30 mouse cellular contexts compared by ENCODE assay signal in genomic region chr5:54763019-54763418, GRCm38 (mm10).
DNase-seq lines count a peak whose midpoint lies in the region; ATAC-seq lines count a peak whose summit lies in the region.
"Had no signal": no experiment of that assay in that cellular context is flagged by ENCODE, and none has a peak within 500 bp of the region (broad histone marks: within the 10 kb centered on the region; RNA-seq: fewer than 3 reads in every experiment).

No protein-coding gene starts in this region.

- H3K27me3 ChIP-seq in forebrain, embryonic 13.5 days = no peaks in the 10 kb centered on the region
- H3K27me3 ChIP-seq in forebrain, embryonic 10.5 days (ENCODE audit: poor library complexity, severe bottlenecking) = peaks cover 10% of the 10 kb centered on the region
- H3K27me3 ChIP-seq: CH12.LX; hindbrain, embryonic 12.5 days; limb, embryonic 15.5 days; liver, embryonic 13.5 days; neural tube, embryonic 13.5 days had no signal

- H3K36me3 ChIP-seq in forebrain, embryonic 13.5 days (ENCODE audit: poor library complexity, severe bottlenecking) = no peaks in the 10 kb centered on the region
- no peaks in the 10 kb centered on the region for H3K36me3 ChIP-seq in forebrain, embryonic 10.5 days (replicated peaks)
- H3K36me3 ChIP-seq: hindbrain, embryonic 12.5 days; limb, embryonic 10.5 days; limb, embryonic 15.5 days; liver, embryonic 13.5 days; neural tube, embryonic 13.5 days had no signal

- H3K27ac ChIP-seq in forebrain, embryonic 13.5 days = no peak overlapping the region
- no peak overlapping the region for H3K27ac ChIP-seq in forebrain, embryonic 10.5 days
- H3K27ac ChIP-seq: gastrocnemius, adult 2 months; hindbrain, embryonic 12.5 days; limb, embryonic 10.5 days; limb, embryonic 15.5 days; liver, embryonic 13.5 days; macrophage; neural tube, embryonic 13.5 days had no signal

- no peak for DNase-seq in forebrain, embryonic 10.5 days (ENCODE audit: extremely low spot score, low spot score)
- peak; percentile 1 for DNase-seq in retina, postnatal 1 day
- no peak for DNase-seq in retina, embryonic 14.5 days (ENCODE audit: low spot score)
- DNase-seq in ZHBTc4 (ENCODE audit: low read depth, low spot score) = peak; percentile 64
- DNase-seq: adrenal gland, adult 8-10 months; B cell, adult 2 months; cerebellum, adult 9-10 months; cerebellum, postnatal 36 days; gastrocnemius, adult 2 months; gastrocnemius, postnatal 36 days; heart, adult 18-20 months; heart, postnatal 36 days; kidney, adult 9 months; kidney, postnatal 10 days; liver, embryonic 13.5 days; lung, adult 2 months; lung, postnatal 10 days; right cerebral cortex, postnatal 14 days; thymus, postnatal 4 days had no signal

- WGBS in forebrain, embryonic 13.5 days = 9% methylated on average over 1 of the region's 1 CpGs
- 14% methylated on average over 1 of the region's 1 CpGs for WGBS in forebrain, embryonic 10.5 days

- no peaks in the 10 kb centered on the region for H3K9me3 ChIP-seq in forebrain, embryonic 13.5 days (replicated peaks)
- H3K9me3 ChIP-seq in forebrain, embryonic 10.5 days = no peaks in the 10 kb centered on the region
- H3K9me3 ChIP-seq: hindbrain, embryonic 12.5 days; limb, embryonic 10.5 days; limb, embryonic 15.5 days; liver, embryonic 13.5 days; neural tube, embryonic 13.5 days had no signal

- ATAC-seq in forebrain, embryonic 13.5 days = peak; percentile 66; the same call in 1 of the 2 replicates
- no peak for ATAC-seq in CD4-positive, CD25-positive, alpha-beta regulatory T cell, adult 4 months
- ATAC-seq: activated CD4-positive, CD25-positive, alpha-beta regulatory T cell, adult 4 months; intestine, postnatal 0 days had no signal

- no peak overlapping the region for H3K4me3 ChIP-seq in forebrain, embryonic 13.5 days
- H3K4me3 ChIP-seq in forebrain, embryonic 10.5 days = no peak overlapping the region
- H3K4me3 ChIP-seq: gastrocnemius, adult 2 months; hindbrain, embryonic 12.5 days; limb, embryonic 10.5 days; limb, embryonic 15.5 days; liver, embryonic 13.5 days; neural tube, embryonic 13.5 days had no signal

- H3K4me2 ChIP-seq in forebrain, embryonic 13.5 days = no peak overlapping the region
- H3K4me2 ChIP-seq: heart, embryonic 11.5 days; hindbrain, embryonic 12.5 days; limb, embryonic 15.5 days; liver, embryonic 13.5 days; neural tube, embryonic 13.5 days had no signal

- H3K9ac ChIP-seq in forebrain, embryonic 13.5 days = no peak overlapping the region
- H3K9ac ChIP-seq: hindbrain, embryonic 12.5 days; limb, embryonic 15.5 days; liver, embryonic 13.5 days; neural tube, embryonic 13.5 days had no signal

- no peaks in the 10 kb centered on the region for H3K4me1 ChIP-seq in forebrain, embryonic 13.5 days
- H3K4me1 ChIP-seq in forebrain, embryonic 10.5 days = no peaks in the 10 kb centered on the region
- H3K4me1 ChIP-seq: hindbrain, embryonic 12.5 days; limb, embryonic 10.5 days; limb, embryonic 15.5 days; liver, embryonic 13.5 days; neural tube, embryonic 13.5 days had no signal

Comparison
In these comparisons a context has a peak if more than half of its experiments do, and no peak if none do; other contexts are left out.
1. DNase-seq: peak in retina, postnatal 1 day (single experiment) and ZHBTc4 (single experiment); none in forebrain, embryonic 10.5 days (single experiment) and retina, embryonic 14.5 days (single experiment).